Mouse (Mus musculus): Measurements from ENCODE around the gene Gm42688. TPM values are rescaled to one million over a fixed set of nuclear protein-coding genes. Genes with fewer than 3 reads are reported as not detected.

Gm42688 gene
- polyA plus RNA-seq, 1 experiment from 2014 or later: 1.9 TPM

MicroRNA genes within 50 kb of the gene (microRNA counts, 519-probe panel; counts per million panel counts)
- 341 counts per million, percentile 65 among the panel's probes with 10 or more counts for microRNA mmu-miR-3470a+mmu-miR-3470b

Small RNA genes lying within 50 kb of the gene (microRNA-seq; reads per million reads assigned to microRNA genes)
- gene Mir3470a: not detected

Other genes with a start within 250 kb of the Gm42688 start
- gene Sema4f, start 161.8 kb upstream of the Gm42688 start, polyA plus RNA-seq (2016; fragmentation: Nextera tagmentation; extraction: Ambion mirVana): 1.8 TPM in 2 replicates
- gene M1ap, start 154.7 kb upstream of the Gm42688 start, polyA plus RNA-seq (2016; fragmentation: Nextera tagmentation; extraction: Ambion mirVana): 0.81 TPM in 1 of 2 replicates, not detected in the other
- gene Dok1, start 68.1 kb upstream of the Gm42688 start, polyA plus RNA-seq (2016; fragmentation: Nextera tagmentation; extraction: Ambion mirVana): 10.4 and 10.9 TPM in 2 replicates
- gene Loxl3, start 67.4 kb upstream of the Gm42688 start, polyA plus RNA-seq (2016; fragmentation: Nextera tagmentation; extraction: Ambion mirVana): 7.2 and 9.4 TPM in 2 replicates
- gene Aup1, start 47.1 kb upstream of the Gm42688 start, polyA plus RNA-seq (2016; fragmentation: Nextera tagmentation; extraction: Ambion mirVana): 164 and 169 TPM in 2 replicates
- 78.1 and 92.0 TPM in 2 replicates for gene Htra2, start 46.3 kb upstream of the Gm42688 start, polyA plus RNA-seq (2016; fragmentation: Nextera tagmentation; extraction: Ambion mirVana)
- gene Dqx1, start 43.8 kb upstream of the Gm42688 start, polyA plus RNA-seq (2016; fragmentation: Nextera tagmentation; extraction: Ambion mirVana): 1.7 TPM in 2 replicates
- gene Tlx2, start 31.3 kb upstream of the Gm42688 start, polyA plus RNA-seq (2016; fragmentation: Nextera tagmentation; extraction: Ambion mirVana): not detected in 2 replicates
- 37.6 and 39.4 TPM in 2 replicates for gene Pcgf1, start 23.7 kb upstream of the Gm42688 start, polyA plus RNA-seq (2016; fragmentation: Nextera tagmentation; extraction: Ambion mirVana)
- 0.20 and 0.29 TPM in 2 replicates for gene Lbx2, start 15.2 kb upstream of the Gm42688 start, polyA plus RNA-seq (2016; fragmentation: Nextera tagmentation; extraction: Ambion mirVana)
- gene Ccdc142, start within 50 bp of the Gm42688 start, polyA plus RNA-seq (2016; fragmentation: Nextera tagmentation; extraction: Ambion mirVana): 2.6 and 3.1 TPM in 2 replicates
- gene Mrpl53, start 7.4 kb downstream of the Gm42688 start, polyA plus RNA-seq (2016; fragmentation: Nextera tagmentation; extraction: Ambion mirVana): 135 and 149 TPM in 2 replicates
- gene Mogs, start 13.9 kb downstream of the Gm42688 start, polyA plus RNA-seq (2016; fragmentation: Nextera tagmentation; extraction: Ambion mirVana): 32.6 and 38.3 TPM in 2 replicates
- 125 and 137 TPM in 2 replicates for gene Wbp1, start 19.9 kb downstream of the Gm42688 start, polyA plus RNA-seq (2016; fragmentation: Nextera tagmentation; extraction: Ambion mirVana)
- gene Ino80b, start 23.8 kb downstream of the Gm42688 start, polyA plus RNA-seq (2016; fragmentation: Nextera tagmentation; extraction: Ambion mirVana): 17.5 and 19.2 TPM in 2 replicates
- 32.1 and 32.7 TPM in 2 replicates for gene Rtkn, start 33.8 kb downstream of the Gm42688 start, polyA plus RNA-seq (2016; fragmentation: Nextera tagmentation; extraction: Ambion mirVana)
- gene Wdr54, start 54.8 kb downstream of the Gm42688 start, polyA plus RNA-seq (2016; fragmentation: Nextera tagmentation; extraction: Ambion mirVana): 13.9 and 14.7 TPM in 2 replicates
- gene 1700003E16Rik, start 54.8 kb downstream of the Gm42688 start, polyA plus RNA-seq (2016; fragmentation: Nextera tagmentation; extraction: Ambion mirVana): 1.3 and 1.9 TPM in 2 replicates
- gene Dctn1, start 64.3 kb downstream of the Gm42688 start, polyA plus RNA-seq (2016; fragmentation: Nextera tagmentation; extraction: Ambion mirVana): 88.8 and 93.8 TPM in 2 replicates
- 0.30 and 1.1 TPM in 2 replicates for gene Slc4a5, start 118.2 kb downstream of the Gm42688 start, polyA plus RNA-seq (2016; fragmentation: Nextera tagmentation; extraction: Ambion mirVana)
- 64.5 and 65.7 TPM in 2 replicates for gene Mthfd2, start 224.3 kb downstream of the Gm42688 start, polyA plus RNA-seq (2016; fragmentation: Nextera tagmentation; extraction: Ambion mirVana)
- gene Mob1a, start 224.4 kb downstream of the Gm42688 start, polyA plus RNA-seq (2016; fragmentation: Nextera tagmentation; extraction: Ambion mirVana): 55.2 and 59.3 TPM in 2 replicates
- gene Bola3, start 247.5 kb downstream of the Gm42688 start, polyA plus RNA-seq (2016; fragmentation: Nextera tagmentation; extraction: Ambion mirVana): 168 and 172 TPM in 2 replicates